Mouse (Mus musculus) CH12.LX (cell line): Measurements from ENCODE around the gene Thumpd3. TPM values are rescaled to one million over a fixed set of nuclear protein-coding genes. Genes with fewer than 3 reads are reported as not detected.
A peak's percentile ranks its signal among the peaks of the same experiment; 100 is the strongest.

ENCODE experiments used
- DNase-seq: peaks from one replicate; pipeline ENCODE4 v3.0.0-alpha.2; 2013; ENCODE audit errors: extremely low read depth
- H3K27ac ChIP-seq: 2 replicates; pipeline ENCODE4 v1.5.1; 2012; ENCODE audit warnings: low read depth, mild to moderate bottlenecking, control low read depth, moderate library complexity; ENCODE audit not compliant: insufficient read depth
- H3K27me3 ChIP-seq: replicated peaks from 2 replicates; pipeline ENCODE3; 2012; ENCODE audit warnings: inconsistent platforms
- H3K36me3 ChIP-seq, 2 experiments: replicated peaks in 1 of 2; 2 replicates each; pipeline versions ENCODE3 to v1.6.1; 2012; ENCODE audit warnings: inconsistent platforms in 1 of 2, low read length in 1 of 2, mild to moderate bottlenecking in 1 of 2, mixed read lengths in 1 of 2, moderate library complexity in 1 of 2; ENCODE audit not compliant: control insufficient read depth in 1 of 2, insufficient read depth in 1 of 2
- H3K4me1 ChIP-seq, 2 experiments: 2 replicates each; pipeline ENCODE4 v1.6.1; 2012; ENCODE audit warnings: inconsistent platforms in 1 of 2, moderate library complexity in 1 of 2; ENCODE audit not compliant: insufficient read depth in 2 of 2, control insufficient read depth in 1 of 2
- H3K4me2 ChIP-seq: 2 replicates; pipeline ENCODE4 v1.6.1; 2012; ENCODE audit warnings: low read depth, mild to moderate bottlenecking, control low read depth; ENCODE audit not compliant: poor library complexity, insufficient read depth, severe bottlenecking
- H3K4me3 ChIP-seq, 3 experiments: fragments of 150-350 bp in 1 of 3; sonication (generic) in 1 of 3; replicated peaks in 1 of 3; 2 replicates each; pipeline versions ENCODE3 to v1.5.1; 2011 to 2012; ENCODE audit warnings: low read depth in 2 of 3, low read length in 2 of 3, mild to moderate bottlenecking in 2 of 3, moderate library complexity in 2 of 3, control low read depth in 1 of 3, improper control_type of control experiment in 1 of 3, inconsistent platforms in 1 of 3, mixed read lengths in 1 of 3; ENCODE audit not compliant: poor library complexity in 1 of 3
- H3K79me2 ChIP-seq: replicated peaks from 2 replicates; pipeline ENCODE4 v1.6.1; 2012; ENCODE audit warnings: mild to moderate bottlenecking, moderate library complexity; ENCODE audit not compliant: control insufficient read depth, poor library complexity, insufficient read depth, severe bottlenecking; ENCODE audit errors: extremely low read depth
- H3K9ac ChIP-seq: 2 replicates; pipeline ENCODE4 v1.6.1; 2012; ENCODE audit warnings: low read depth, mild to moderate bottlenecking, control low read depth, moderate library complexity; ENCODE audit not compliant: insufficient read depth
- H3K9me3 ChIP-seq: replicated peaks from 2 replicates; pipeline ENCODE3; 2012; ENCODE audit warnings: low read length, inconsistent platforms, mixed read lengths
- CHD1 ChIP-seq: IDR thresholded peaks from 2 replicates; pipeline ENCODE4 v1.6.1; 2012; ENCODE audit warnings: low read depth, low read length, improper control_type of control experiment, inconsistent platforms
- CHD2 ChIP-seq: IDR thresholded peaks from 2 replicates; pipeline ENCODE4 v1.6.1; 2011; ENCODE audit warnings: low read length, improper control_type of control experiment
- E2F4 ChIP-seq: IDR thresholded peaks from 2 replicates; pipeline ENCODE4 v1.6.1; 2011; ENCODE audit warnings: low read depth, low read length, improper control_type of control experiment; ENCODE audit not compliant: insufficient replicate concordance
- ETS1 ChIP-seq: conservative IDR thresholded peaks from 2 replicates; pipeline ENCODE4 v1.6.1; 2012; ENCODE audit warnings: low read depth, mild to moderate bottlenecking, inconsistent platforms, low read length, improper control_type of control experiment, moderate library complexity
- GABPA ChIP-seq: IDR thresholded peaks from 2 replicates; pipeline ENCODE4 v1.6.1; 2012; ENCODE audit warnings: low read depth, low read length, improper control_type of control experiment, inconsistent platforms; ENCODE audit not compliant: insufficient replicate concordance
- IRF4 ChIP-seq: IDR thresholded peaks from 2 replicates; pipeline ENCODE4 v1.6.1; 2014; ENCODE audit warnings: low read depth, mild to moderate bottlenecking, inconsistent platforms, low read length, improper control_type of control experiment
- JUND ChIP-seq: conservative IDR thresholded peaks from 2 replicates; pipeline ENCODE4 v1.6.1; 2011; ENCODE audit warnings: low read depth, low read length, improper control_type of control experiment
- MAFK ChIP-seq: IDR thresholded peaks from 2 replicates; pipeline ENCODE4 v1.6.1; 2011; ENCODE audit warnings: low read length, improper control_type of control experiment; ENCODE audit not compliant: insufficient replicate concordance
- MAX ChIP-seq: IDR thresholded peaks from 2 replicates; pipeline ENCODE4 v1.6.1; 2011; ENCODE audit warnings: low read length, improper control_type of control experiment
- MXI1 ChIP-seq: IDR thresholded peaks from 2 replicates; pipeline ENCODE4 v1.6.1; 2011; ENCODE audit warnings: mild to moderate bottlenecking, low read depth, low read length, improper control_type of control experiment
- POLR2A ChIP-seq: IDR thresholded peaks from 2 replicates; pipeline ENCODE4 v1.6.1; 2011; ENCODE audit warnings: low read depth, mild to moderate bottlenecking, improper control_type of control experiment, low read length
- POLR2AphosphoS2 ChIP-seq: IDR thresholded peaks from 2 replicates; pipeline ENCODE4 v1.6.1; 2011; ENCODE audit warnings: low read depth, low read length, improper control_type of control experiment
- RAD21 ChIP-seq: IDR thresholded peaks from 2 replicates; pipeline ENCODE4 v1.6.1; 2011; ENCODE audit warnings: low read depth, mild to moderate bottlenecking, low read length, improper control_type of control experiment, moderate library complexity
- SIN3A ChIP-seq: IDR thresholded peaks from 2 replicates; pipeline ENCODE4 v1.6.1; 2012; ENCODE audit warnings: low read length, improper control_type of control experiment, inconsistent platforms
- ZNF384 ChIP-seq: IDR thresholded peaks from 2 replicates; pipeline ENCODE4 v1.6.1; 2012; ENCODE audit warnings: low read depth, low read length, improper control_type of control experiment, inconsistent platforms
- dilution Hi-C: fragments of 300-500 bp; cut with MboI; formaldehyde crosslinking; loops from 2 replicates; pipeline ENCODE4 v1.14.3; 2020; ENCODE audit warnings: low sequenced_read_pairs; ENCODE audit not compliant: extremely low pct_unique_long_range_greater_than_20kb, extremely low pct_ligation_motif_present
- in situ Hi-C: fragments of 300-500 bp; cut with MboI; formaldehyde crosslinking; loops from 3 replicates; pipeline ENCODE4 v1.14.3; 2019; ENCODE audit warnings: low sequenced_read_pairs, low pct_ligation_motif_present, low pct_unique_long_range_greater_than_20kb, mixed read lengths
- polyA plus RNA-seq: library from polyadenylated mRNA; unstranded; fragments of >175 nt; gene quantifications from 2 replicates; pipeline ENCODE4 v1.2.1, GENCODE M21; 2012; ENCODE audit warnings: low read depth; ENCODE audit not compliant: insufficient read length
- total RNA-seq, 2 experiments: library from RNA; depleted of rRNA; stranded (reverse); fragments of 300-350 nt in 1 of 2; fragments of >200 nt in 1 of 2; gene quantifications; 2 replicates each; pipeline ENCODE4 v1.2.3; 2012 to 2014

The Thumpd3 gene
- total and polyA plus RNA-seq, 3 experiments: 37.1 to 78.1 (median 69.3) TPM

GRCm38 (mm10) chr6:113079492-113079891, 33.5 kb downstream of the Thumpd3 start:
- in situ Hi-C loops: loop anchor here (5.0 kb wide), 1 partner anchor 37 kb away; no protein-coding TSS in a partner anchor
- Histone ChIP-seq H3K4me3 (peak overlapping the region; percentile 51 to 87 (median 85)), H3K79me2 (peaks cover 70% of the 10 kb centered on the region), H3K4me1 (peaks cover 2 to 30% of the 10 kb centered on the region in 2 experiments; a peak in 3 of 4 replicates), H3K9ac (peak overlapping the region; percentile 98; the same call in 1 of the 2 replicates), H3K27me3 (no peaks in the 10 kb centered on the region), H3K36me3 (peaks cover 2 to 16% of the 10 kb centered on the region in 2 experiments), H3K27ac (peak overlapping the region; percentile 9; the same call in 1 of the 2 replicates), H3K9me3 (no peaks in the 10 kb centered on the region), H3K4me2 (peak overlapping the region; percentile 99)
- no peak for TF ChIP-seq MAX
- no peak for TF ChIP-seq CHD1
- no peak for TF ChIP-seq IRF4
- TF ChIP-seq MAFK: no peak
- 0 out of 2 replicates have a peak, but pooled peaks have one; percentile 24 for TF ChIP-seq MXI1
- no peak for TF ChIP-seq GABPA
- peak; percentile 72; the same call in 1 of the 2 replicates for TF ChIP-seq SIN3A
- no peak for TF ChIP-seq JUND
- no peak for TF ChIP-seq E2F4
- dilution Hi-C loops: no loop called here
- peak; percentile 55 for DNase-seq

- DNase-seq: no peak
- no peak overlapping the region for H3K4me3 ChIP-seq
- peaks cover 2 to 44% of the 10 kb centered on the region in 2 experiments; a peak in 3 of 4 replicates for H3K4me1 ChIP-seq
Measured at GRCm38 (mm10) chr6:113082229-113082628, 36.2 kb downstream of the Thumpd3 start.

GRCm38 (mm10) chr6:113084590-113084989, 38.6 kb downstream of the Thumpd3 start:
- Histone ChIP-seq H3K4me2 (no peak overlapping the region), H3K9me3 (no peaks in the 10 kb centered on the region), H3K4me3 (no peak overlapping the region), H3K27me3 (no peaks in the 10 kb centered on the region), H3K36me3 (peaks cover 8 to 26% of the 10 kb centered on the region in 2 experiments), H3K27ac (no peak overlapping the region), H3K79me2 (peaks cover 70% of the 10 kb centered on the region), H3K9ac (no peak overlapping the region; the same call in 1 of the 2 replicates), H3K4me1 (peaks cover 2 to 52% of the 10 kb centered on the region in 2 experiments; a peak in 3 of 4 replicates)
- in situ Hi-C loops (no loop called here), dilution Hi-C loops (no loop called here)
- no peak for DNase-seq
- TF ChIP-seq POLR2AphosphoS2: no peak

More at GRCm38 (mm10) chr6:113082229-113082628, 36.2 kb downstream of the Thumpd3 start:
- Histone ChIP-seq H3K27me3 (no peaks in the 10 kb centered on the region), H3K9ac (peak overlapping the region; percentile 33; the same call in 1 of the 2 replicates), H3K36me3 (peaks cover 5 to 22% of the 10 kb centered on the region in 2 experiments), H3K27ac (no peak overlapping the region), H3K79me2 (peaks cover 70% of the 10 kb centered on the region), H3K9me3 (no peaks in the 10 kb centered on the region), H3K4me2 (peak overlapping the region; percentile 90)
- dilution Hi-C loops: no loop called here
- in situ Hi-C loops: no loop called here
- TF ChIP-seq ETS1 (no peak), ZNF384 (0 out of 2 replicates have a peak, but pooled peaks have one; percentile 58), RAD21 (no peak), POLR2A (no peak), CHD2 (peak; percentile 52; the same call in 1 of the 2 replicates)
